Mouse (Mus musculus): ENCODE data around the gene Rnpep. TPM values are rescaled to one million over a fixed set of nuclear protein-coding genes. Genes with fewer than 3 reads are reported as not detected.

The Rnpep gene
- polyA plus RNA-seq, 1 experiment from 2014 or later = 124 TPM

- no peak overlapping the region for H3K9ac ChIP-seq (replicated peaks; ENCODE audit: low read depth, low read length)
- no peak for ATAC-seq (ENCODE audit: insufficient number of reproducible peaks, insufficient read depth, low FRiP score, low read depth)
- H3K4me1 ChIP-seq (ENCODE audit: control insufficient read depth, insufficient read depth, low read length) = peaks cover 10% of the 10 kb centered on the region; the same call in 1 of the 2 replicates
- peaks cover 19% of the 10 kb centered on the region for H3K36me3 ChIP-seq (ENCODE audit: control insufficient read depth, insufficient read depth, low read length)
- WGBS = 73% methylated on average over 6 of the region's 6 CpGs
- no peak overlapping the region for H3K4me3 ChIP-seq (ENCODE audit: low read depth, low read length)
- no peak overlapping the region for H3K4me2 ChIP-seq (replicated peaks; ENCODE audit: low read depth, low read length)
- H3K9me3 ChIP-seq (ENCODE audit: control insufficient read depth, low read depth, low read length) = no peaks in the 10 kb centered on the region
- H3K27ac ChIP-seq (ENCODE audit: low read length) = no peak overlapping the region
- H3K27me3 ChIP-seq (ENCODE audit: control insufficient read depth, insufficient read depth, low read length) = no peaks in the 10 kb centered on the region
Measured at GRCm38 (mm10) chr1:135311356-135311755, 27.5 kb upstream of the Rnpep start.

- H3K27ac ChIP-seq (ENCODE audit: low read length) = no peak overlapping the region
- H3K36me3 ChIP-seq (ENCODE audit: control insufficient read depth, insufficient read depth, low read length) = peaks cover 4% of the 10 kb centered on the region
- no peaks in the 10 kb centered on the region for H3K4me1 ChIP-seq (ENCODE audit: control insufficient read depth, insufficient read depth, low read length)
- H3K27me3 ChIP-seq (ENCODE audit: control insufficient read depth, insufficient read depth, low read length) = no peaks in the 10 kb centered on the region
- no peak overlapping the region for H3K4me3 ChIP-seq (ENCODE audit: low read depth, low read length)
- H3K9ac ChIP-seq (replicated peaks; ENCODE audit: low read depth, low read length) = no peak overlapping the region
- 74% methylated on average over 5 of the region's 5 CpGs for WGBS
- no peak overlapping the region for H3K4me2 ChIP-seq (replicated peaks; ENCODE audit: low read depth, low read length)
- no peaks in the 10 kb centered on the region for H3K9me3 ChIP-seq (ENCODE audit: control insufficient read depth, low read depth, low read length)
- ATAC-seq (ENCODE audit: insufficient number of reproducible peaks, insufficient read depth, low FRiP score, low read depth) = no peak
Measured at GRCm38 (mm10) chr1:135290908-135291307, 7.0 kb upstream of the Rnpep start.

GRCm38 (mm10) chr1:135286311-135286710, 2.4 kb upstream of the Rnpep start:
- Histone ChIP-seq H3K27me3 (ENCODE audit: control insufficient read depth, insufficient read depth, low read length) (no peaks in the 10 kb centered on the region), H3K4me2 (replicated peaks; ENCODE audit: low read depth, low read length) (no peak overlapping the region), H3K4me3 (ENCODE audit: low read depth, low read length) (no peak overlapping the region), H3K27ac (ENCODE audit: low read length) (no peak overlapping the region), H3K9me3 (ENCODE audit: control insufficient read depth, low read depth, low read length) (no peaks in the 10 kb centered on the region), H3K36me3 (ENCODE audit: control insufficient read depth, insufficient read depth, low read length) (no peaks in the 10 kb centered on the region), H3K9ac (replicated peaks; ENCODE audit: low read depth, low read length) (no peak overlapping the region), H3K4me1 (ENCODE audit: control insufficient read depth, insufficient read depth, low read length) (no peaks in the 10 kb centered on the region)
- 61% methylated on average over 2 of the region's 2 CpGs for WGBS
- no peak for ATAC-seq (ENCODE audit: insufficient number of reproducible peaks, insufficient read depth, low FRiP score, low read depth)

- under 1% methylated on average over 48 of the region's 48 CpGs for WGBS
- H3K9me3 ChIP-seq (ENCODE audit: control insufficient read depth, low read depth, low read length) = no peaks in the 10 kb centered on the region
- H3K9ac ChIP-seq (replicated peaks; ENCODE audit: low read depth, low read length) = peak overlapping the region; percentile 87
- ATAC-seq (ENCODE audit: insufficient number of reproducible peaks, insufficient read depth, low FRiP score, low read depth) = peak; percentile 74
- peak overlapping the region; percentile 77 for H3K4me2 ChIP-seq (replicated peaks; ENCODE audit: low read depth, low read length)
- no peaks in the 10 kb centered on the region for H3K36me3 ChIP-seq (ENCODE audit: control insufficient read depth, insufficient read depth, low read length)
- no peaks in the 10 kb centered on the region for H3K27me3 ChIP-seq (ENCODE audit: control insufficient read depth, insufficient read depth, low read length)
- peak overlapping the region; percentile 83 for H3K4me3 ChIP-seq (ENCODE audit: low read depth, low read length)
- no peaks in the 10 kb centered on the region for H3K4me1 ChIP-seq (ENCODE audit: control insufficient read depth, insufficient read depth, low read length)
- peak overlapping the region; percentile 92 for H3K27ac ChIP-seq (ENCODE audit: low read length)
Measured at GRCm38 (mm10) chr1:135283287-135283825, 528 bp downstream of the Rnpep start.

GRCm38 (mm10) chr1:135282536-135283286, 1.2 kb downstream of the Rnpep start:
- Histone ChIP-seq H3K4me2 (replicated peaks; ENCODE audit: low read depth, low read length) (peak overlapping the region; percentile 77), H3K27ac (ENCODE audit: low read length) (peak overlapping the region; percentile 92), H3K9me3 (ENCODE audit: control insufficient read depth, low read depth, low read length) (no peaks in the 10 kb centered on the region), H3K4me3 (ENCODE audit: low read depth, low read length) (peak overlapping the region; percentile 83), H3K4me1 (ENCODE audit: control insufficient read depth, insufficient read depth, low read length) (no peaks in the 10 kb centered on the region), H3K36me3 (ENCODE audit: control insufficient read depth, insufficient read depth, low read length) (peaks cover 4% of the 10 kb centered on the region), H3K27me3 (ENCODE audit: control insufficient read depth, insufficient read depth, low read length) (no peaks in the 10 kb centered on the region), H3K9ac (replicated peaks; ENCODE audit: low read depth, low read length) (peak overlapping the region; percentile 87)
- WGBS = 34% methylated on average over 13 of the region's 13 CpGs
- no peak for ATAC-seq (ENCODE audit: insufficient number of reproducible peaks, insufficient read depth, low FRiP score, low read depth)

GRCm38 (mm10) chr1:135281841-135282240, 2.0 kb downstream of the Rnpep start:
- H3K36me3 ChIP-seq (ENCODE audit: control insufficient read depth, insufficient read depth, low read length) = peaks cover 7% of the 10 kb centered on the region
- H3K27me3 ChIP-seq (ENCODE audit: control insufficient read depth, insufficient read depth, low read length) = no peaks in the 10 kb centered on the region
- WGBS = 95% methylated on average over 17 of the region's 17 CpGs
- no peak overlapping the region for H3K27ac ChIP-seq (ENCODE audit: low read length)
- H3K9ac ChIP-seq (replicated peaks; ENCODE audit: low read depth, low read length) = no peak overlapping the region
- no peak overlapping the region for H3K4me2 ChIP-seq (replicated peaks; ENCODE audit: low read depth, low read length)
- no peaks in the 10 kb centered on the region for H3K9me3 ChIP-seq (ENCODE audit: control insufficient read depth, low read depth, low read length)
- no peaks in the 10 kb centered on the region for H3K4me1 ChIP-seq (ENCODE audit: control insufficient read depth, insufficient read depth, low read length)
- no peak overlapping the region for H3K4me3 ChIP-seq (ENCODE audit: low read depth, low read length)
- no peak for ATAC-seq (ENCODE audit: insufficient number of reproducible peaks, insufficient read depth, low FRiP score, low read depth)

- WGBS = 76% methylated on average over 9 of the region's 9 CpGs
- no peak overlapping the region for H3K4me3 ChIP-seq (ENCODE audit: low read depth, low read length)
- no peak for ATAC-seq (ENCODE audit: insufficient number of reproducible peaks, insufficient read depth, low FRiP score, low read depth)
- H3K27ac ChIP-seq (ENCODE audit: low read length) = no peak overlapping the region
- H3K36me3 ChIP-seq (ENCODE audit: control insufficient read depth, insufficient read depth, low read length) = peaks cover 17% of the 10 kb centered on the region
- no peaks in the 10 kb centered on the region for H3K27me3 ChIP-seq (ENCODE audit: control insufficient read depth, insufficient read depth, low read length)
- no peaks in the 10 kb centered on the region for H3K4me1 ChIP-seq (ENCODE audit: control insufficient read depth, insufficient read depth, low read length)
- no peaks in the 10 kb centered on the region for H3K9me3 ChIP-seq (ENCODE audit: control insufficient read depth, low read depth, low read length)
- H3K4me2 ChIP-seq (replicated peaks; ENCODE audit: low read depth, low read length) = no peak overlapping the region
- no peak overlapping the region for H3K9ac ChIP-seq (replicated peaks; ENCODE audit: low read depth, low read length)
Measured at GRCm38 (mm10) chr1:135280646-135281045, 3.2 kb downstream of the Rnpep start.

- Histone ChIP-seq H3K9me3 (ENCODE audit: control insufficient read depth, low read depth, low read length) (no peaks in the 10 kb centered on the region), H3K9ac (replicated peaks; ENCODE audit: low read depth, low read length) (no peak overlapping the region), H3K4me3 (ENCODE audit: low read depth, low read length) (no peak overlapping the region), H3K4me2 (replicated peaks; ENCODE audit: low read depth, low read length) (no peak overlapping the region), H3K27me3 (ENCODE audit: control insufficient read depth, insufficient read depth, low read length) (no peaks in the 10 kb centered on the region), H3K4me1 (ENCODE audit: control insufficient read depth, insufficient read depth, low read length) (no peaks in the 10 kb centered on the region), H3K36me3 (ENCODE audit: control insufficient read depth, insufficient read depth, low read length) (peaks cover 44% of the 10 kb centered on the region), H3K27ac (ENCODE audit: low read length) (no peak overlapping the region)
- no peak for ATAC-seq (ENCODE audit: insufficient number of reproducible peaks, insufficient read depth, low FRiP score, low read depth)
- 89% methylated on average over 9 of the region's 9 CpGs for WGBS
Measured at GRCm38 (mm10) chr1:135271371-135271770, 12.5 kb downstream of the Rnpep start.
